Mouse (Mus musculus) adrenal gland, adult 8-10 months (tissue): ENCODE data around the gene Pinlyp. TPM values are rescaled to one million over a fixed set of nuclear protein-coding genes. Genes with fewer than 3 reads are reported as not detected.

Experiments
- DNase-seq: peaks from one replicate; pipeline ENCODE4 v3.0.0; 2022
- total RNA-seq, 4 experiments: library from RNA; stranded (reverse); gene quantifications; 2 replicates each; pipeline ENCODE4 v1.2.4; 2022

Pinlyp gene
- total RNA-seq: not detected

DNA sequence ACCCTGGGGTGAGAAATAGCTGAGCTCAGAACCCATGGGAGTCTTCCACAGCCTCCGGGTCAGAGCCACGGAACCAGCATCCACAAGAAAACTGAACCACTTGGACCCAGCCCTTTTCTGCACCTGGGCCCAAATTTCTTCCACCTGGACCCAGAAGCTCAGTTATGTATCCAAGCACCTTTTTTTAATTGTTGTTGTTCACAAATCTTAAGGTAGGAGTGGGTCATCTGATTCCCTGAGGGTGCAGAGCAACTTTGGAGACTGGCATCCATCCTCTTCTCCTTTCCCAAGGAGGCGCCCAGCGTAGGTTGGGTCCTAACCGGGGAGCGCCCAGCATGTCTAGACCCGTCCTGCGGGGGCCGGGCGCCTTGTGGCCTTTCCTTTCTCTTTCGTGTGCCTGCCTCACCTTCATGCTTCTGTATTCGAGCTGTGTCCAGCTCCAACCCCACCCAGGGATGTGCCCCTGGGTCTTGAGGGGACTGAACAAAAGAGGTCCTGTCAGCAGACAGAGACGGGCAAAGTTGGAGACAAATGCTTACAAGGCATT is at the start of gene Pinlyp, which contains the start of gene Xrcc1:
Gene Pinlyp (minus strand): TSS at position 51 of the 547 bp plus-strand sequence.
Gene Xrcc1 (plus strand): TSS at position 222 of the 547 bp plus-strand sequence.
- no peak for DNase-seq

DNA sequence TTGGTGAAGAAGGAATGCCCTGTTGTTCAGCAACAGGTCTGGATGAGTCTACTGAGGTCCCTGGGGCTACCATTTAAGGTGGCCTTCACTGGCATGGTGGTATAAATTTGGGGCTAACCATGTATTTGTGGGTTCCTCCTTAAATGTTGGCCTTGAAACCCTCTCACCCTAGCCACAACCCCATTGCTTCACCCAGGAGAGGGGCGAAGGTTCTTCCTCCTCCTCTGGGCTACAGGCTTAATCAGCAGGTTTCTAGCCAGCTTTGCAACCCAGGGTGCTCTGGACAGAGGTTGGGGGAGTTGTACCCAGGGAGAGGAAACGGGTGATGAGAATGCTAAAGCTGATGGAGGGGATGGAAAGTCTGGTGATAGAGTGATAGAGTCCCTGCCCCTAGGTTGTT is 49.5 kb upstream of the Pinlyp start:
- DNase-seq: no peak

- DNase-seq: no peak
Observed at GRCm38 (mm10) chr7:24594309-24594803, 48.4 kb upstream of the Pinlyp start.

- DNase-seq: peak; percentile 56
Observed at GRCm38 (mm10) chr7:24593621-24594308, 47.8 kb upstream of the Pinlyp start.

DNA sequence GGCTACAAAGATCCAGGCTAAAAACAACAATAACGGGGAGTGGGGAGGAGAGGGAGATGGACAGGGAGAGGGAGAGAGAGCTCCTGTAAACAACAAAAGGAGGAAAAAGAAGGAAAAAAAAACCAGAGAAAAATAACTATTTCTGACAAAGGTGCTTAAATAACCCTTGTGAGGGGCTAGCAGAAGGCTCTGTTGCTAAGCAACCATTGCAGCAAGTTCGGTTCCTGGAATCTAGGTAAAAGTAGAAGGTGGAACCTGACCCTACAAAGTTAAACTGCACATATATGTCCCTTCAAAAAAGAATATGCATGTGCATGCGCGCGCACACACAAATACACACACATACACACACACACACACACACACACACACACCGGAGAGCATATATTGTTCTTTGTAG is 46.9 kb upstream of the Pinlyp start:
- DNase-seq: no peak

GRCm38 (mm10) chr7:24592163-24592562 is 46.2 kb upstream of the Pinlyp start:
- no peak for DNase-seq

- no peak for DNase-seq
Observed at GRCm38 (mm10) chr7:24591735-24592134, 45.8 kb upstream of the Pinlyp start.

DNA sequence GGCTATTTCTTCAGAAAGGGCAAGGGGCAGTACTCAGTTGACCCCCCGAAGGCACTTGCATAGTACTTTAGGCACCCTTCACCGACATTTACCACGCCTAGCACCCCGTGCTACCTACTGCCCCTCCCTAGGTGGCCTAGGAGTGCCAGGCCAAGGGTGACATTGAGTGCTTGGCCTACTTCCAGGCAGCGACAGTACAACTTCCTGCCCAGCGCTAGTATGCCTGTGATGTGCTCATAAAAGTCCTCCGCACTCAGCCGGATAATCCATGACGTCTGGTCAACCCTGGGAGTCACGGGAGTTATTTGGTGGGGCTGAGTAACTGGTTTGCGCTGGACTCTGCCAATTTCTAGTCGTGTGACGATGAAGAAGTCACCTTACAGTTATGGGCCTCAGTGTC is 42.4 kb upstream of the Pinlyp start:
- DNase-seq: peak; percentile 69

DNA sequence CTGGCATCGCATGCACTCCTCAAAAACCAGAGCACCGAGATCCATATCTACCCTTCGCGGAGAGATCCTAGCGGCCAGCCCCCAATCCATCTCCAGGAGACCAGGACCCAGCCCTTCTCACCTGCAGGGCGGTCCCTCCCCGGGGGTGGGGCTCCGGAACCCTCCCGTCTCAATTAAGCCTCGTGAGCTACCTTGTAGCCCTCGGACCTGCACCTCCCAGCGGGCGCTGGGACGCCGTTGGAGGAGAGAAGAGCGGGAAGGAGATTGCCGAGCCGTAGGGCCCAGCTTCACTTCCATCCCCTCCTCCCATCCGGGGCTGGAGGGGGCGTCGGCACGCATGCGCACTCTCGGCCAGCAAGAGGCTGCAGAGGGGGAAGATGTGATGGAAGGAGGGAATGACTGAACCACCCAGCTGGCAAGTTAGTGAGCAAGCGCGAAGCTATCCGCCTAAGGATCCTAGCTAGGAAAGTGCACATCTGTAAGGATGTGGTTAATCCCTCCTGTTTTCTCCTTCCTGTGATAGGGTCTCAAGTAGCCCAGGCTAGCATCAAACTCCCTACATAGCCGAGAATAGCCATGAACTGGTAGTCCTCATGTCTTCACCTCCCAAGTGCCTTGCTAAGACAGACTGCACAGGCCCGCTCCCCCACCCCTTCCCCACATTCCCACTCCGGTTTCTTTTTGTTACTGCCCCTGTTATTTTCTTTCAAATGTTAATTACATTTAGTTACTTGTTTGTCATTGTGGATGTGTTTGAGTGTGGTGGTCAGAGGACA is 41.6 kb upstream of the Pinlyp start, which contains the start of the genes Ethe1 and Zfp575:
Gene Ethe1 (plus strand): TSS at position 214 of the 776 bp plus-strand sequence.
Gene Zfp575 (minus strand): TSS at position 312 of the 776 bp plus-strand sequence.
- DNase-seq: no peak

- DNase-seq: no peak
Observed at GRCm38 (mm10) chr7:24586828-24587227, 40.9 kb upstream of the Pinlyp start.

GRCm38 (mm10) chr7:24585995-24586394 is 40.1 kb upstream of the Pinlyp start:
- no peak for DNase-seq

DNA sequence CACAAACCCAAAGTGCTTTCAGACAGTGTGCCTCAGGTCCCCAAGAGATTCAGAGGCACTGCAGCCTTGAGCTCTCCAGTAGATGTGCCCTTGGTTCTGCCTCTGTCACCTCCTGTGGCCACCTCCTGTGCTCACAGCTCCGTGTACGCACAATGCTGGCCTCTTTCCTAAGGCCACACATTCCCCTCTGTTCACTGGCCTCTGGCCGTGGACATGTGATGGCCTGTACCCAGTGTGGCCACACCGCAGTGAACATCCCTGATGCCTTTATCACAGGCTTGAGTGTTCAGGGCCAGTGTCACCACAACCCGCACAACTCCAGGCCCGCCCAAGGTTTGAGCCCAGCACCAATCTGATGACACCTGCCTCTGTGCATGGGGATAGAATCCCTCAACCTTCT is 39.0 kb upstream of the Pinlyp start:
- peak; percentile 60 for DNase-seq

DNA sequence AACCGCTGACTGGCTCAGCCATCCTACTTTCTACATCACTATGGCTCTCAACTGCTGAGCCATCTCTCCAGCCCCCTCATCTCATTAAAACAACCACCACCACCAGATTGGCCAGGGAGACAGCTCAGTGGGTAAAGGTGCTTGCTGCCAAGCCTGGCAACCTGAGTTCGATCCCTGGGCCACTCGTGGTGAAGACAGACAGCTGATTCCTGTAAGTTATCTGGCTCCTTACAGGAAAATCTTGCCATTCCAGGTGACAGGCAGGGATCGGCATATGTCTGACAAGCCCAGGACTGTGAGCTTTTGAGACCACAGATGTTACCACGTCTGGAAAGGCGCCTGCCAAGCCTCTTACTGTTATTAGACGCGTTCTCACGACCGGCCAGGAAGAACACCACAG is 31.9 kb upstream of the Pinlyp start:
- DNase-seq: no peak

- DNase-seq: no peak
Observed at GRCm38 (mm10) chr7:24574224-24574796, 28.4 kb upstream of the Pinlyp start.

- no peak for DNase-seq
Observed at GRCm38 (mm10) chr7:24572455-24572854, 26.5 kb upstream of the Pinlyp start.

DNA sequence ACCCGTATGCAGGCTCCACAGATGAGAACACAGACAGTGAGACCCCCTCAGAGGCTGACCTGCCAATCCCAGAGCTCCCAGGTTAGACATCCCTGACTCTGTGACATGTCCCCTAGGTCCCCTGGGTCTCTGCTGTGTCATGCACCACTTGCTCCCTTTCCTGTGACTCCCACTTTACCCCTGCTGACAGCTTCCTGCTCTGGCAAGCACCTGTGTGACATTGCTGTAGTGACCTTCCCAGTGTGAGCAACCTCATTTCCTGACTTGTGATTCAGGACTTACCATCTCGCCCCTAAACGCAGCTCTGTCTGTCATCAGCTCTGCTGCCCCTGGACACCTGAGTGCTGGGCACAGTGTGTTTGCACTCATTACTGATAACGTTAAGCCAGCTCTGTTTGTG is 25.2 kb upstream of the Pinlyp start:
- no peak for DNase-seq

GRCm38 (mm10) chr7:24568512-24568911 is 22.6 kb upstream of the Pinlyp start:
- no peak for DNase-seq

GRCm38 (mm10) chr7:24566206-24566605 is 20.3 kb upstream of the Pinlyp start:
- no peak for DNase-seq

DNA sequence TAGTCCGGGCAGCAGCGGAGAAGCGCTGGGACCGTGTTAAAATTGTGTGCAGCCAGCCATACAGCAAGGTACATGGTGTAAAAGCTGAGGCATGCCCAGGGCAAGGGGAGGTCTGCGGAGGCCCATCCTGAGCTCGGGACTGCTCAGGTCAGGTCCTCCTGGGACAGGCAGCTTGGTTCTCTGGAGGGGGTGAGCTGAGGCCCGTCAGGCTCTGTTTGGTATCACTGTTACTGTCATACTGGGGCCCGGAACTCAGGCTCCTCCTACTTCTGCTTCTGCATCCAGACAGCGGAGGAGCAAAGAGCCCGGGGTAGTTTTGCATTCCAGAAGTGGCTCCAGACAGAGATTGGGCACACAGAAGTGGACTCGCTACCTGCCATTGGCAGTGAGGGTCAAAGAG is 19.7 kb upstream of the Pinlyp start:
- no peak for DNase-seq

DNA sequence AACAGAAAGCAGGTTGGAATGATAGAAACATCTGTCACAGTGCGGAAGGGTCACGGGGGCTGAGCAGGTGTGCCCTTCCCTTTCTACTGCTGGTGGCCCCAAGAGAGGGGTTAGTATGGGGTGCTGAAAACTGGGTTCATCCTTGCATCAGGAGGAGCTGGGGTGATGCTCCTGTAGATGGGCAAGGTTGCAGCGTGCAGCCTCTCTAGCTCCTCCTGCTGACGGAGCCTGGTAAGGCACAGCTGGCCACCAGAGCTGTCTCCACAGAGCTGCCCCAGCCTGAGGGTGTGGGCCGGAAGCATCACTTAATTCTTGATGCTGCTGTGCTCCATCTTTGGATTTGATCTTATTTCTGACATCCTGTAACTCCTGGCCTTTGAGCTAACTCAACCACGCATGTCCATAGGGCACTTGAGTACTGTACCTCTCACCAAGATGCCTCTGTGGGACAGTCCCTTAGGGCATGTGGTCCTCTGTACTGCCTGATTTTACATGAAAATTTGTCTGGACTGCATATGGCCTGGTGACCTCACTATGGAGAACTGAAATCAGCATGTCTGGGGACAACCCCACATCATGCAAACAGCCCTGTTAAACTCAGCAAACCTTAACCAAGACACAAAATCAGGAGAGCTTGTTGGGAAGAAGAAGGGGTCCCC is 18.8 kb upstream of the Pinlyp start:
- no peak for DNase-seq

DNA sequence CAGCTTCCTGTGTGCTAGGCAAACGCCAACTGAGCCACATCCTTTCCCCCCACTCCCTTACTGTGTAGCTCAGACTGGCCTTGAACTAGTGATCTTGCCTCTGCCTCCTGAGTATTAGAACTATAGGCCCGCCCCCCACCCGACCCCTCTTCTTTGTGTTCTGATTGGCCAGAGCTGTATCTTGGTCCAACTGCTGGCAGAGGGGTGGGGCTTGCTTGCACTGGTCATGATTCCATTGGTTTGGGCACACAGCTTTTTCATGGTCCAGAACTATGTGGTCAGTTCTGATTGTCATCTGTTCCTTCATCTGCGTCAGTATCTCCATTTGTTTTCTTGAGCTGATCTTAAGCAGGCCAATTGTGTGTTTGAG is 17.9 kb upstream of the Pinlyp start:
- DNase-seq: no peak

- no peak for DNase-seq
Observed at GRCm38 (mm10) chr7:24563191-24563836, 17.4 kb upstream of the Pinlyp start.
